Mouse (Mus musculus) MEL (cell line): ENCODE measurements around the gene Slc16a10.

Experiments used
- CTCF ChIP-seq, 3 experiments: IDR thresholded peaks in 2 of 3; conservative IDR thresholded peaks in 1 of 3; 2 replicates each; pipeline ENCODE4 v1.5.1; 2011 to 2012; ENCODE audit warnings: low read length in 3 of 3, low read depth in 2 of 3, mild to moderate bottlenecking in 2 of 3, improper control_type of control experiment in 1 of 3, inconsistent platforms in 1 of 3, mixed read lengths in 1 of 3, moderate library complexity in 1 of 3; ENCODE audit not compliant: control insufficient read depth in 1 of 3, insufficient read depth in 1 of 3, poor library complexity in 1 of 3, severe bottlenecking in 1 of 3
- TBP ChIP-seq: IDR thresholded peaks from 2 replicates; pipeline ENCODE4 v1.8.0; 2011; ENCODE audit warnings: low read depth, low read length, improper control_type of control experiment

GRCm38 (mm10) chr10:40177323-40177962 lies 35.4 kb upstream of the Slc16a10 start:
- no peak for TF ChIP-seq TBP
- no peak for TF ChIP-seq CTCF (IDR thresholded peaks at IDR 0.05 in 2 of 3, conservative IDR thresholded peaks at IDR 0.05 in 1 of 3; ENCODE audit: control insufficient read depth in 1 of 3, insufficient read depth in 1 of 3, low read depth in 2 of 3, low read length in 3 of 3, poor library complexity in 1 of 3, severe bottlenecking in 1 of 3)
